In genomic region chr2:139609662-139610291, GRCm38 (mm10) we compare ENCODE assay signal across 10 mouse cellular contexts.
DNase-seq lines count a peak whose midpoint lies in the region; ATAC-seq lines count a peak whose summit lies in the region.
"Had no signal": no experiment of that assay in that cellular context is flagged by ENCODE, and none has a peak within 500 bp of the region (broad histone marks: within the 10 kb centered on the region; RNA-seq: fewer than 3 reads in every experiment).

No protein-coding gene starts in this region.

- ATAC-seq in kidney, embryonic 16.5 days (ENCODE audit: low FRiP score, low TSS enrichment): peak; percentile 47; the same call in 1 of the 2 replicates
- ATAC-seq in hindbrain, embryonic 11.5 days (ENCODE audit: low FRiP score): no peak

- no peak for DNase-seq in kidney, postnatal 36 days
- peak; percentile 24 for DNase-seq in hindbrain, embryonic 11.5 days (ENCODE audit: low spot score)
- DNase-seq in midbrain, embryonic 10.5 days (ENCODE audit: low spot score): peak; percentile 34
- peak; percentile 26 for DNase-seq in retina, embryonic 14.5 days (ENCODE audit: low spot score)
- DNase-seq in adrenal gland, postnatal 10 days: no peak
- DNase-seq in adrenal gland, adult 8-10 months: no peak
- DNase-seq in urinary bladder, postnatal 14 days (ENCODE audit: low spot score): no peak
- DNase-seq: cerebellum, adult 9-10 months had no signal

- no peak overlapping the region for H3K9ac ChIP-seq in kidney, embryonic 16.5 days (replicated peaks; ENCODE audit: low read length)
- no peak overlapping the region for H3K9ac ChIP-seq in hindbrain, embryonic 11.5 days (ENCODE audit: low read depth, low read length)
- H3K9ac ChIP-seq: lung, embryonic 15.5 days had no signal

- H3K27ac ChIP-seq in kidney, embryonic 16.5 days (ENCODE audit: low read length): peak overlapping the region; percentile 45
- H3K27ac ChIP-seq in hindbrain, embryonic 11.5 days (ENCODE audit: low read depth, low read length): no peak overlapping the region
- peak overlapping the region; percentile 70 for H3K27ac ChIP-seq in midbrain, embryonic 10.5 days (replicated peaks)
- H3K27ac ChIP-seq: lung, embryonic 15.5 days had no signal

- H3K4me2 ChIP-seq in kidney, embryonic 16.5 days (replicated peaks; ENCODE audit: low read depth, low read length): peak overlapping the region; percentile 24; the same call in 1 of the 2 replicates
- H3K4me2 ChIP-seq in hindbrain, embryonic 11.5 days (replicated peaks; ENCODE audit: low read depth, low read length): peak overlapping the region; percentile 11; the same call in 1 of the 2 replicates
- H3K4me2 ChIP-seq: lung, embryonic 15.5 days had no signal

- H3K9me3 ChIP-seq in kidney, embryonic 16.5 days (ENCODE audit: low read length): no peaks in the 10 kb centered on the region
- no peaks in the 10 kb centered on the region for H3K9me3 ChIP-seq in hindbrain, embryonic 11.5 days (ENCODE audit: control insufficient read depth, low read length)
- no peaks in the 10 kb centered on the region for H3K9me3 ChIP-seq in midbrain, embryonic 10.5 days (replicated peaks)
- H3K9me3 ChIP-seq: lung, embryonic 15.5 days had no signal

- peaks cover 3% of the 10 kb centered on the region; the same call in 1 of the 2 replicates for H3K27me3 ChIP-seq in kidney, embryonic 16.5 days (ENCODE audit: insufficient read depth, low read length)
- no peaks in the 10 kb centered on the region for H3K27me3 ChIP-seq in hindbrain, embryonic 11.5 days (ENCODE audit: control insufficient read depth, insufficient read depth, low read length)
- peaks cover 20% of the 10 kb centered on the region; the same call in 1 of the 2 replicates for H3K27me3 ChIP-seq in midbrain, embryonic 10.5 days (ENCODE audit: low read depth, poor library complexity, severe bottlenecking)
- H3K27me3 ChIP-seq: lung, embryonic 15.5 days had no signal

- no peak overlapping the region for H3K4me3 ChIP-seq in kidney, embryonic 16.5 days (ENCODE audit: low read length)
- no peak overlapping the region for H3K4me3 ChIP-seq in hindbrain, embryonic 11.5 days (ENCODE audit: low read depth, low read length)
- 0 out of 2 replicates have a peak overlapping the region, but pooled peaks have one; percentile 23 for H3K4me3 ChIP-seq in midbrain, embryonic 10.5 days
- H3K4me3 ChIP-seq: lung, embryonic 15.5 days had no signal

- peaks cover 37% of the 10 kb centered on the region for H3K4me1 ChIP-seq in kidney, embryonic 16.5 days (ENCODE audit: insufficient read depth, low read length)
- H3K4me1 ChIP-seq in hindbrain, embryonic 11.5 days (replicated peaks; ENCODE audit: control insufficient read depth, insufficient read depth, low read length): 0 out of 2 replicates have a peak, but pooled peaks cover 7% of the 10 kb centered on the region
- H3K4me1 ChIP-seq in midbrain, embryonic 10.5 days: peaks cover 42% of the 10 kb centered on the region

- no peaks in the 10 kb centered on the region for H3K36me3 ChIP-seq in kidney, embryonic 16.5 days (ENCODE audit: insufficient read depth, low read length)
- no peaks in the 10 kb centered on the region for H3K36me3 ChIP-seq in hindbrain, embryonic 11.5 days (ENCODE audit: control insufficient read depth, insufficient read depth, low read length)
- no peaks in the 10 kb centered on the region for H3K36me3 ChIP-seq in midbrain, embryonic 10.5 days
- H3K36me3 ChIP-seq: lung, embryonic 15.5 days had no signal

- 26% methylated on average over 8 of the region's 8 CpGs for WGBS in kidney, embryonic 16.5 days
- 20% methylated on average over 8 of the region's 8 CpGs for WGBS in hindbrain, embryonic 11.5 days
- WGBS in midbrain, embryonic 10.5 days: 8% methylated on average over 8 of the region's 8 CpGs

Comparison
In these comparisons a context has a peak if more than half of its experiments do, and no peak if none do; other contexts are left out.
1. DNase-seq: peak in hindbrain, embryonic 11.5 days (single experiment), midbrain, embryonic 10.5 days (single experiment) and retina, embryonic 14.5 days (single experiment); none in kidney, postnatal 36 days (0 of 2), adrenal gland, postnatal 10 days (single experiment), adrenal gland, adult 8-10 months (single experiment) and urinary bladder, postnatal 14 days (single experiment).